11 mouse cellular contexts compared by ENCODE assay signal in genomic region chr2:11067384-11067783, GRCm38 (mm10).
"Had no signal": no experiment of that assay in that cellular context is flagged by ENCODE, and none has a peak within 500 bp of the region (broad histone marks: within the 10 kb centered on the region; RNA-seq: fewer than 3 reads in every experiment).

No protein-coding gene starts in this region.

- H3K9ac ChIP-seq: limb, embryonic 13.5 days; liver, embryonic 14.5 days; midbrain, embryonic 13.5 days; neural tube, embryonic 15.5 days; stomach, embryonic 15.5 days had no signal

- H3K36me3 ChIP-seq: limb, embryonic 13.5 days; midbrain, embryonic 13.5 days; neural tube, embryonic 15.5 days; stomach, embryonic 15.5 days had no signal

- H3K4me2 ChIP-seq: limb, embryonic 13.5 days; midbrain, embryonic 13.5 days; neural tube, embryonic 15.5 days; stomach, embryonic 15.5 days had no signal

- H3K4me1 ChIP-seq: limb, embryonic 13.5 days; midbrain, embryonic 13.5 days; neural tube, embryonic 15.5 days; stomach, embryonic 15.5 days had no signal

- DNase-seq: kidney, postnatal 10 days; left cerebral cortex, postnatal 4 days; lung, adult 18-20 months; right cerebral cortex, postnatal 14 days; thymus, postnatal 36 days had no signal

- H3K4me3 ChIP-seq: limb, embryonic 13.5 days; midbrain, embryonic 13.5 days; myocyte; neural tube, embryonic 15.5 days; stomach, embryonic 15.5 days had no signal

- H3K9me3 ChIP-seq: limb, embryonic 13.5 days; midbrain, embryonic 13.5 days; neural tube, embryonic 15.5 days; stomach, embryonic 15.5 days had no signal

- H3K27ac ChIP-seq: limb, embryonic 13.5 days; liver, embryonic 14.5 days; midbrain, embryonic 13.5 days; neural tube, embryonic 15.5 days; stomach, embryonic 15.5 days had no signal

- H3K27me3 ChIP-seq: limb, embryonic 13.5 days; midbrain, embryonic 13.5 days; neural tube, embryonic 15.5 days; stomach, embryonic 15.5 days had no signal

- ATAC-seq: midbrain, embryonic 13.5 days had no signal
